Mouse (Mus musculus) E14TG2a.4 (cell line): ENCODE results near the gene Plscr3.

Experiments used
- H3K27me3 ChIP-seq: 2 replicates; pipeline ENCODE4 v1.6.1; 2014; ENCODE audit warnings: low read length, control low read depth; ENCODE audit not compliant: insufficient read depth
- H3K36me3 ChIP-seq: 2 replicates; pipeline ENCODE4 v1.6.1; 2014; ENCODE audit warnings: low read length, control low read depth; ENCODE audit not compliant: insufficient read depth
- H3K4me1 ChIP-seq: replicated peaks from 2 replicates; pipeline ENCODE4 v1.6.1; 2014; ENCODE audit warnings: low read depth, low read length, control low read depth
- H3K4me3 ChIP-seq: replicated peaks from 2 replicates; pipeline ENCODE4 v1.5.1; 2014; ENCODE audit warnings: mild to moderate bottlenecking, low read length
- H3K9me3 ChIP-seq: 2 replicates; pipeline ENCODE4 v1.6.1; 2014; ENCODE audit warnings: low read length, control low read depth
- CTCF ChIP-seq: conservative IDR thresholded peaks from 2 replicates; pipeline ENCODE4 v1.5.1; 2014; ENCODE audit warnings: low read length
- NANOG ChIP-seq: IDR thresholded peaks from 2 replicates; pipeline ENCODE4 v1.6.1; 2014; ENCODE audit warnings: borderline replicate concordance, low read length, mixed read lengths
- POU5F1 ChIP-seq: IDR thresholded peaks from 2 replicates; pipeline ENCODE4 v1.6.1; 2014; ENCODE audit warnings: low read length, borderline replicate concordance

The Plscr3 gene

GRCm38 (mm10) chr11:69818365-69818764, 27.8 kb upstream of the Plscr3 start, which contains the start of gene Spem2:
TSS of gene Spem2 (minus strand) at chr11:69818465.
- no peaks in the 10 kb centered on the region for H3K36me3 ChIP-seq
- TF ChIP-seq POU5F1, result no peak
- TF ChIP-seq CTCF, result no peak
- no peak for TF ChIP-seq NANOG
- H3K4me1 ChIP-seq, result peaks cover 21% of the 10 kb centered on the region
- peaks cover 41% of the 10 kb centered on the region for H3K27me3 ChIP-seq
- H3K4me3 ChIP-seq, result peak within 1 kb of the TSS; percentile 54
- H3K9me3 ChIP-seq, result no peaks in the 10 kb centered on the region

DNA sequence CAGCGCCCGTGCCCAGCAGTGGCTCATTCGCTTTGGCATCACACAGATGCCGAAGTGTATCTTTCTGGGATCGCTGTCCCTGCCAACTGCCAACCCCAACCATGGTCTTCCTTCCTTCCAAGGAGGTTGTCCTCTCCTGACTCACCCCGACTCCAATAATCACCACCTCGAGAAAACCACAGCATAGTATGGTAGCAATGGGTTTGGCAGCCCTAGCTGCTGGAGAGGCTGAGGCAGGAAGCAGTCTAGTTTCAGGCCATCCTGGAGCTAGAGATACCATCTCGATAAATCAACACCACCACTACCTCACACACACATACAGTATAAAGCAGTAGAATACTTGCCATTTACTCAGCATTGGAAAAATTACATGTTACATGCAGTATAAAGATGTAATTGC, 27.3 kb upstream of the Plscr3 start:
- Histone ChIP-seq H3K4me3 (no peak overlapping the region), H3K27me3 (peaks cover 42% of the 10 kb centered on the region), H3K4me1 (peaks cover 26% of the 10 kb centered on the region), H3K9me3 (no peaks in the 10 kb centered on the region), H3K36me3 (no peaks in the 10 kb centered on the region)
- TF ChIP-seq POU5F1, result no peak
- no peak for TF ChIP-seq CTCF
- no peak for TF ChIP-seq NANOG

DNA sequence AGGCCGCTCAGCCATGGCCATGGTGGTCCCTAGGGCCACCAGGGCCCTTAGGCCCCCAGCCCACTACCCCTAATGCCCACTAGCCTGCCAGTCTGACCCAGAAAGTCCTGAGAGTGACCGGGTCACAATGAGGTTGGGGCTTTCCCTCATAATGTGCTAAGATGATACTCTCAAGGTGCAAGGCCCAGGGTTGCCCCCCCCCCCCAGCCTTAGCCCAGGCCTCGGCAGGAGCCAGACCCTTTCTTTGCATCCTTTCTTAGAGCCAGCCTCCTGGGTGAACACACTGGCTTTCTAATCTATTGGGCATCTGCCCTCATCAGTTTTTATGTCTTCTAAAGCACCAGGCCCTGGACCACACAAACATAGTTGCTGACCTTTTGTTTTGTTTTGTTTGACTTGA, 24.1 kb upstream of the Plscr3 start, which contains the start of gene Spem1:
Gene Spem1, minus strand, starts transcription at position 101 of the 400 bp plus-strand sequence.
- no peak within 1 kb of the TSS for H3K4me3 ChIP-seq
- H3K27me3 ChIP-seq, result peaks cover 38% of the 10 kb centered on the region
- H3K4me1 ChIP-seq, result peaks cover 29% of the 10 kb centered on the region
- no peak for TF ChIP-seq POU5F1
- TF ChIP-seq CTCF, result no peak
- TF ChIP-seq NANOG, result no peak
- H3K9me3 ChIP-seq, result peaks cover 8% of the 10 kb centered on the region; the same call in 1 of the 2 replicates
- peaks cover 17% of the 10 kb centered on the region for H3K36me3 ChIP-seq

DNA sequence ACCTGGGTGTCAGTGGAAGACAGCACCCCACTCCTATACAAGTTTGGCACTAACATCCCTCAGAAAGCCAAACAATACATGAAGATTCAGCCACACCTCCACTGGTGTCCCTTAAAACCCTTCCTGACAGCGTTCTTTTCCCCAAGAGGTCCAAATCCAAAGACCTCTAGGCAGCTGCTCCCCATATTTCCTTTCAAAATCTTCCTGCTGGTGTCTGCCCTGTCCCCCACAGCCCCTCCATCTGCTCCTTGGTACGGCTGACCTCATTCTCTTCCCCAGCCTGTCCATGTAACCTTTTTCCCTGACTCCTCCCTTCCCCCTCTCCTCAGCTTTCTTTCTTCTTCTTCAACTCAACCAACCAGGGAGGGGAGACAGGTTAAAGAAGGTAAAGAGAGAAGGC, 22.7 kb upstream of the Plscr3 start:
- Histone ChIP-seq H3K4me1 (peaks cover 31% of the 10 kb centered on the region), H3K9me3 (peaks cover 11% of the 10 kb centered on the region; the same call in 1 of the 2 replicates), H3K27me3 (peaks cover 25% of the 10 kb centered on the region), H3K4me3 (no peak overlapping the region), H3K36me3 (peaks cover 29% of the 10 kb centered on the region)
- TF ChIP-seq CTCF, result no peak
- no peak for TF ChIP-seq NANOG
- no peak for TF ChIP-seq POU5F1

DNA sequence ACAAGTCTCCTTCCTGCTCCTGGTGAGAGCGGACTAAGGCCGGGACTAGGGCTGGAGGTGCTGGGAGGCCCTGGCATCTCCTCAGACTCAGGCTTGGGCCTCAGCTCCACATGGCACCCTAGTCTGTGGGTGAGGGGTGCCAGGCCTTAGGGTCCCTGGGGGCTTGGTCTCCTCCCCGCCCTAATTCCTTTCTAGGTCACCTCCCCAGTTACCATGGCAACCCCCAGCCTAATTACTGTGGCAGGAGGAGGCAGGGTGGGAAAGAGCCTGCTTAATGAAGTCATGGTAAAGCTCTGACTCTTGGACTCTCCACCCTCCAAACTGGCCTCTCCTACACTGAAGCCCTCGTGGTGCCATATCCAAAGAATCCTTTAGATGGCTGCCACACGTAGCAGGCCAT, 17.3 kb upstream of the Plscr3 start:
- Histone ChIP-seq H3K36me3 (peaks cover 38% of the 10 kb centered on the region), H3K4me1 (peaks cover 62% of the 10 kb centered on the region), H3K27me3 (peaks cover 36% of the 10 kb centered on the region), H3K4me3 (no peak overlapping the region), H3K9me3 (peaks cover 11% of the 10 kb centered on the region; the same call in 1 of the 2 replicates)
- TF ChIP-seq NANOG, result no peak
- TF ChIP-seq POU5F1, result no peak
- TF ChIP-seq CTCF, result no peak

DNA sequence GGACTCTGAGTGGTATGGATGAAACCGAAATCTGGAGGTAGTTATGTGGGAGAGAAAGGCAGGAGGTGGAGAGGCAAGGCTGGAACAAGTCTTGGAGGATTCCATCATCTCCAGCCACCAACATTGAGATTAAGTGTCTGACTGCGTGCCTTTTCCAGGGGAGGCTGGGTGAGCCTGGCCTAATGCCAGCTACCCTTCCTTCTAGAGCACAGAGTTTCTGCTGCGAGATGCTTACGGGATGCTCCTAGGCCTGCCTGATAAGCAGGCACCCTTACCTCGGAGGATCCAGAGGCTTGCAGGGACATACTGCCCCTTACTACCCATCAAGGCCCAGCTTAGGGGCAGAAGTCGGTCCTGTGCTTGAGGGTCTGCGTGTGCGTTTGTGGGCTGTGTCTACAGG, 12.6 kb upstream of the Plscr3 start:
- Histone ChIP-seq H3K4me3 (peak overlapping the region; percentile 81), H3K36me3 (peaks cover 8% of the 10 kb centered on the region), H3K9me3 (no peaks in the 10 kb centered on the region), H3K27me3 (peaks cover 58% of the 10 kb centered on the region), H3K4me1 (peaks cover 62% of the 10 kb centered on the region)
- TF ChIP-seq CTCF (no peak), NANOG (no peak), POU5F1 (no peak)

GRCm38 (mm10) chr11:69834001-69834549, 12.1 kb upstream of the Plscr3 start:
- peaks cover 61% of the 10 kb centered on the region for H3K4me1 ChIP-seq
- no peak for TF ChIP-seq POU5F1
- peak overlapping the region; percentile 81 for H3K4me3 ChIP-seq
- H3K9me3 ChIP-seq, result no peaks in the 10 kb centered on the region
- peaks cover 8% of the 10 kb centered on the region for H3K36me3 ChIP-seq
- H3K27me3 ChIP-seq, result peaks cover 58% of the 10 kb centered on the region

- no peaks in the 10 kb centered on the region for H3K9me3 ChIP-seq
- H3K4me1 ChIP-seq, result peaks cover 56% of the 10 kb centered on the region
- peaks cover 58% of the 10 kb centered on the region for H3K27me3 ChIP-seq
- peaks cover 19% of the 10 kb centered on the region for H3K36me3 ChIP-seq
- TF ChIP-seq POU5F1, result no peak
- no peak for TF ChIP-seq CTCF
- TF ChIP-seq NANOG, result no peak
- 0 out of 2 replicates have a peak overlapping the region, but pooled peaks have one; percentile 29 for H3K4me3 ChIP-seq
Measured at GRCm38 (mm10) chr11:69835326-69835965, 10.7 kb upstream of the Plscr3 start.

DNA sequence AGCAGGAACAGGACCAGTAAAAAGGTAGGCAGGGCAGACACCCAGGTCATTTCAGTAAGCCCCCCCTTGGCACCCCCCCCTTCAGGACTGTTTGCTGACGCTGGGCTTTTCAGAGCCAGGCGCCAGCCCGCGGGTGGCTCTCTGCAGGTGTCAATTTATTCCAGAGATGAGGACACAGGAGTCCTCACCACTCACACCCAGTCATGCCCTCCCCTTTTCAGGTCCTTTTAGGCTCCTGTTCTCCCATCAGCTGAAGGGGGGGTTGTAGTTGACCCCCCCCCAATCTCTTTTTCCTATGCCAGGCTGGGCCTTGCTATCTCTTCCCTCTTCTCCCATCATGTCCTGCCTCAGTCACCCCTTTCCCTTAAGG, 10.2 kb upstream of the Plscr3 start:
- no peak for TF ChIP-seq NANOG
- TF ChIP-seq POU5F1, result no peak
- TF ChIP-seq CTCF, result no peak
- no peaks in the 10 kb centered on the region for H3K9me3 ChIP-seq
- 0 out of 2 replicates have a peak overlapping the region, but pooled peaks have one; percentile 29 for H3K4me3 ChIP-seq
- H3K27me3 ChIP-seq, result peaks cover 58% of the 10 kb centered on the region
- H3K4me1 ChIP-seq, result peaks cover 51% of the 10 kb centered on the region
- H3K36me3 ChIP-seq, result peaks cover 21% of the 10 kb centered on the region
